15 mouse cellular contexts compared by ENCODE assay signal in the genomic region with DNA sequence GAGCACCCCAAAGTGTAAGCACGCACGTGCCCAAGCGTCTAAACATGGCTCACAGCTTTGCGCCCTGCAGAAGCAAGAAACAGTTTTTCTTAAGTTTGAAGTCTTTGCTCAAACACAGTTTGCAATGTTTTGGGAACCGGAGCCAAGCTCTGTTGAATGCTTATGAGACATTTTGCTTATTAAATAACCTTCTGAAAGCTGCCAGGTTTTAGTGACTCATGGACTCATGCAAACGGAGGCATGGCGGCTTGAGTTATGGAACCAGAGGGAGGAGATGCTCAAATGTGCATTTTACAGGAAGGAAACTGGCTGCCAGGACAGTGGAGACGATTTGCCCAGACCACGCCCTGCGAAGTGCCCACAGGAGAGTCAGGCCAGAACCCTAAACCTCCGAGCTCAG.
A peak's percentile ranks its signal among the peaks of the same experiment; 100 is the strongest.
DNase-seq lines count a peak whose midpoint lies in the region; ATAC-seq and TF ChIP-seq lines count a peak whose summit lies in the region.
"Had no signal": no experiment of that assay in that cellular context is flagged by ENCODE, and none has a peak within 500 bp of the region (broad histone marks: within the 10 kb centered on the region; RNA-seq: fewer than 3 reads in every experiment).

No protein-coding gene starts in this region.

- H3K4me2 ChIP-seq in lung, embryonic 15.5 days, result no peak overlapping the region
- H3K4me2 ChIP-seq: embryonic facial prominence, embryonic 15.5 days; limb, embryonic 12.5 days; neural tube, embryonic 15.5 days; stomach, embryonic 15.5 days had no signal

- no peak for TF ChIP-seq POLR2A in heart, adult 2 months (IDR thresholded peaks at IDR 0.05; ENCODE audit: insufficient read depth, low read depth, low read length)

- 88% methylated on average over 11 of the region's 11 CpGs for WGBS in heart, embryonic 10.5 days
- 78% methylated on average over 11 of the region's 11 CpGs for WGBS in heart, adult 2 months
- WGBS in lung, embryonic 15.5 days, result 69% methylated on average over 11 of the region's 11 CpGs

- H3K4me1 ChIP-seq in heart, embryonic 10.5 days, result 0 out of 2 replicates have a peak, but pooled peaks cover 13% of the 10 kb centered on the region
- H3K4me1 ChIP-seq in heart, adult 2 months (ENCODE audit: control insufficient read depth, insufficient read depth, low read length), result no peaks in the 10 kb centered on the region
- H3K4me1 ChIP-seq in lung, embryonic 15.5 days, result peaks cover 13% of the 10 kb centered on the region; the same call in 1 of the 2 replicates
- H3K4me1 ChIP-seq: limb, embryonic 12.5 days; neural tube, embryonic 15.5 days; stomach, embryonic 15.5 days had no signal

- H3K36me3 ChIP-seq in heart, embryonic 10.5 days, result no peaks in the 10 kb centered on the region
- no peaks in the 10 kb centered on the region for H3K36me3 ChIP-seq in heart, adult 2 months (ENCODE audit: control insufficient read depth, insufficient read depth, low read length)
- no peaks in the 10 kb centered on the region for H3K36me3 ChIP-seq in lung, embryonic 15.5 days
- H3K36me3 ChIP-seq: embryonic facial prominence, embryonic 15.5 days; limb, embryonic 12.5 days; neural tube, embryonic 15.5 days; stomach, embryonic 15.5 days had no signal

- no peak overlapping the region for H3K27ac ChIP-seq in heart, embryonic 10.5 days
- no peak overlapping the region for H3K27ac ChIP-seq in heart, adult 2 months
- peak overlapping the region; percentile 37; the same call in 1 of the 2 replicates for H3K27ac ChIP-seq in lung, embryonic 15.5 days
- no peak overlapping the region for H3K27ac ChIP-seq in layer of hippocampus, adult 2 months
- H3K27ac ChIP-seq: embryonic facial prominence, embryonic 15.5 days; limb, embryonic 12.5 days; macrophage; neural tube, embryonic 15.5 days; stomach, embryonic 15.5 days had no signal

- TF ChIP-seq CTCF in heart, adult 2 months (IDR thresholded peaks at IDR 0.05), result no peak
- TF ChIP-seq CTCF in layer of hippocampus, adult 2 months (conservative IDR thresholded peaks at IDR 0.05), result no peak

- H3K79me2 ChIP-seq in heart, adult 2 months (replicated peaks; ENCODE audit: control insufficient read depth, insufficient read depth, low read length), result no peaks in the 10 kb centered on the region

- H3K4me3 ChIP-seq in heart, embryonic 10.5 days, result no peak overlapping the region
- H3K4me3 ChIP-seq in heart, adult 2 months, result no peak overlapping the region
- no peak overlapping the region for H3K4me3 ChIP-seq in lung, embryonic 15.5 days
- no peak overlapping the region for H3K4me3 ChIP-seq in layer of hippocampus, adult 2 months
- H3K4me3 ChIP-seq: embryonic facial prominence, embryonic 15.5 days; limb, embryonic 12.5 days; neural tube, embryonic 15.5 days; stomach, embryonic 15.5 days had no signal

- no peak for TF ChIP-seq EP300 in heart, adult 2 months (IDR thresholded peaks at IDR 0.05; ENCODE audit: insufficient read depth, low read depth, low read length)

- peak; percentile 16 for DNase-seq in heart, embryonic 10.5 days (ENCODE audit: low spot score)
- DNase-seq in heart, adult 2 months, result no peak
- no peak for DNase-seq in lung, postnatal 36 days
- peak; percentile 74 for DNase-seq in adipocyte (ENCODE audit: low spot score)
- peak; percentile 20 to 36 for DNase-seq in layer of hippocampus, adult 2 months (ENCODE audit: low spot score in 2 of 2)
- DNase-seq in embryo, embryonic 10 days (ENCODE audit: low spot score), result no peak
- DNase-seq in embryo, embryonic 10.5 days (ENCODE audit: low spot score), result no peak
- DNase-seq: cerebellum, postnatal 36 days had no signal

- peak; percentile 33; the same call in 1 of the 2 replicates for ATAC-seq in lung, embryonic 15.5 days (ENCODE audit: borderline replicate concordance, extremely low read depth, low FRiP score, low TSS enrichment)

- H3K27me3 ChIP-seq in heart, embryonic 10.5 days (ENCODE audit: insufficient read depth, poor library complexity, severe bottlenecking), result no peaks in the 10 kb centered on the region
- no peaks in the 10 kb centered on the region for H3K27me3 ChIP-seq in heart, adult 2 months (ENCODE audit: control insufficient read depth, insufficient read depth, low read length)
- no peaks in the 10 kb centered on the region for H3K27me3 ChIP-seq in lung, embryonic 15.5 days
- H3K27me3 ChIP-seq: CH12.LX; embryonic facial prominence, embryonic 15.5 days; limb, embryonic 12.5 days; neural tube, embryonic 15.5 days; stomach, embryonic 15.5 days had no signal

- no peaks in the 10 kb centered on the region for H3K9me3 ChIP-seq in heart, embryonic 10.5 days
- H3K9me3 ChIP-seq in lung, embryonic 15.5 days, result no peaks in the 10 kb centered on the region
- H3K9me3 ChIP-seq: embryonic facial prominence, embryonic 15.5 days; limb, embryonic 12.5 days; neural tube, embryonic 15.5 days; stomach, embryonic 15.5 days had no signal

- intact Hi-C loops in heart, adult 2 months (cut with DNase I), result no loop called here

- no peak overlapping the region for H3K9ac ChIP-seq in heart, adult 2 months (ENCODE audit: low read depth, low read length)
- no peak overlapping the region for H3K9ac ChIP-seq in lung, embryonic 15.5 days
- H3K9ac ChIP-seq: embryonic facial prominence, embryonic 15.5 days; limb, embryonic 12.5 days; neural tube, embryonic 15.5 days; stomach, embryonic 15.5 days had no signal

Comparison
In these comparisons a context has a peak if more than half of its experiments do, and no peak if none do; other contexts are left out.
1. DNase-seq: peak in heart, embryonic 10.5 days (single experiment), adipocyte (single experiment) and layer of hippocampus, adult 2 months (2 of 2); none in heart, adult 2 months (0 of 2), lung, postnatal 36 days (single experiment), embryo, embryonic 10 days (single experiment) and embryo, embryonic 10.5 days (single experiment).